Mouse (Mus musculus) embryonic fibroblast, embryonic 13.5 days (primary cell): ENCODE results near the gene Itsn1.

Experiments used
- CTCF ChIP-seq: IDR thresholded peaks from 2 replicates; pipeline ENCODE4 v1.5.1; 2011; ENCODE audit warnings: mild to moderate bottlenecking, control low read depth, low read length, moderate library complexity, borderline replicate concordance; ENCODE audit not compliant: insufficient read depth
- POLR2A ChIP-seq: IDR thresholded peaks from 2 replicates; pipeline ENCODE4 v1.6.1; 2011; ENCODE audit warnings: low read depth, mild to moderate bottlenecking, control low read depth, low read length, moderate library complexity

GRCm38 (mm10) chr16:91839462-91839861 lies 110.4 kb downstream of the Itsn1 start:
- TF ChIP-seq CTCF (no peak), POLR2A (no peak)
